Mouse (Mus musculus) MEL (cell line): ENCODE measurements around the gene Zfp202. TPM values are rescaled to one million over a fixed set of nuclear protein-coding genes. Genes with fewer than 3 reads are reported as not detected.

Experiments used
- DNase-seq: peaks from one replicate; pipeline ENCODE4 v3.0.0; 2011; ENCODE audit warnings: low read depth, low spot score
- H3K27ac ChIP-seq: 2 replicates; pipeline ENCODE4 v1.5.1; 2012; ENCODE audit warnings: low read depth, mild to moderate bottlenecking, control low read depth, low read length, moderate library complexity; ENCODE audit not compliant: control insufficient read depth
- H3K27me3 ChIP-seq, 2 experiments: fragments of 150-350 bp in 1 of 2; sonication (generic) in 1 of 2; 2 replicates each; pipeline ENCODE4 v1.6.1; 2012; ENCODE audit warnings: low read length in 2 of 2, mild to moderate bottlenecking in 2 of 2, improper control_type of control experiment in 1 of 2, moderate library complexity in 1 of 2; ENCODE audit not compliant: insufficient read depth in 2 of 2, control insufficient read depth in 1 of 2
- H3K36me3 ChIP-seq, 2 experiments: 2 replicates each; pipeline ENCODE4 v1.6.1; 2012 to 2014; ENCODE audit warnings: low read length in 2 of 2, improper control_type of control experiment in 1 of 2, inconsistent platforms in 1 of 2, mild to moderate bottlenecking in 1 of 2; ENCODE audit not compliant: insufficient read depth in 2 of 2, control insufficient read depth in 1 of 2
- H3K4me1 ChIP-seq, 2 experiments: fragments of 150-350 bp in 1 of 2; sonication (generic) in 1 of 2; 2 replicates each; pipeline ENCODE4 v1.6.1; 2012; ENCODE audit warnings: low read length in 2 of 2, improper control_type of control experiment in 1 of 2, mild to moderate bottlenecking in 1 of 2; ENCODE audit not compliant: insufficient read depth in 2 of 2, control insufficient read depth in 1 of 2
- H3K4me3 ChIP-seq, 2 experiments: fragments of 150-350 bp in 1 of 2; sonication (generic) in 1 of 2; 2 replicates each; pipeline ENCODE4 v1.5.1; 2012; ENCODE audit warnings: low read depth in 2 of 2, low read length in 2 of 2, mild to moderate bottlenecking in 2 of 2, moderate library complexity in 2 of 2, control low read depth in 1 of 2, improper control_type of control experiment in 1 of 2; ENCODE audit not compliant: control insufficient read depth in 1 of 2, insufficient read depth in 1 of 2
- H3K79me2 ChIP-seq: 2 replicates; pipeline ENCODE4 v1.6.1; 2012; ENCODE audit warnings: mild to moderate bottlenecking, low read length, moderate library complexity; ENCODE audit not compliant: control insufficient read depth, poor library complexity, insufficient read depth
- H3K9ac ChIP-seq: 2 replicates; pipeline ENCODE4 v1.6.1; 2012; ENCODE audit warnings: low read depth, mild to moderate bottlenecking, control low read depth, low read length, moderate library complexity; ENCODE audit not compliant: control insufficient read depth, poor library complexity, severe bottlenecking
- H3K9me3 ChIP-seq: fragments of 150-350 bp; sonication (generic); replicated peaks from 2 replicates; pipeline ENCODE4 v1.6.1; 2012; ENCODE audit warnings: mild to moderate bottlenecking, low read length, improper control_type of control experiment, moderate library complexity; ENCODE audit not compliant: insufficient read depth
- CHD1 ChIP-seq: IDR thresholded peaks from 2 replicates; pipeline ENCODE4 v1.6.1; 2012; ENCODE audit warnings: low read depth, mild to moderate bottlenecking, inconsistent platforms, low read length, improper control_type of control experiment
- CHD2 ChIP-seq: IDR thresholded peaks from 2 replicates; pipeline ENCODE4 v1.6.1; 2011; ENCODE audit warnings: low read length, improper control_type of control experiment
- ETS1 ChIP-seq: IDR thresholded peaks from 2 replicates; pipeline ENCODE4 v1.6.1; 2012; ENCODE audit warnings: low read depth, mild to moderate bottlenecking, inconsistent platforms, low read length, improper control_type of control experiment, moderate library complexity
- HCFC1 ChIP-seq: IDR thresholded peaks from 2 replicates; pipeline ENCODE4 v1.6.1; 2012; ENCODE audit warnings: low read depth, mild to moderate bottlenecking, inconsistent platforms, low read length, improper control_type of control experiment, moderate library complexity
- JUND ChIP-seq: IDR thresholded peaks from 2 replicates; pipeline ENCODE4 v1.6.1; 2011; ENCODE audit warnings: low read depth, mild to moderate bottlenecking, improper control_type of control experiment, low read length
- MAZ ChIP-seq: IDR thresholded peaks from 2 replicates; pipeline ENCODE4 v1.6.1; 2012; ENCODE audit warnings: low read depth, mild to moderate bottlenecking, inconsistent platforms, low read length, improper control_type of control experiment
- NELFE ChIP-seq: IDR thresholded peaks from 2 replicates; pipeline ENCODE4 v1.6.1; 2011; ENCODE audit warnings: low read depth, low read length, improper control_type of control experiment
- POLR2AphosphoS2 ChIP-seq: IDR thresholded peaks from 2 replicates; pipeline ENCODE4 v1.6.1; 2011; ENCODE audit warnings: low read length, improper control_type of control experiment
- RCOR1 ChIP-seq: IDR thresholded peaks from 2 replicates; pipeline ENCODE4 v1.6.1; 2012; ENCODE audit warnings: low read depth, mild to moderate bottlenecking, inconsistent platforms, low read length, improper control_type of control experiment
- SMC3 ChIP-seq: IDR thresholded peaks from 2 replicates; pipeline ENCODE4 v1.6.1; 2011; ENCODE audit warnings: low read depth, low read length, improper control_type of control experiment
- TAL1 ChIP-seq: IDR thresholded peaks from 2 replicates; pipeline ENCODE4 v1.6.1; 2012; ENCODE audit warnings: mild to moderate bottlenecking, inconsistent platforms, low read length, moderate library complexity, mixed read lengths
- USF1 ChIP-seq: IDR thresholded peaks from 2 replicates; pipeline ENCODE4 v1.6.1; 2014; ENCODE audit warnings: low read depth, mild to moderate bottlenecking, inconsistent platforms, low read length, improper control_type of control experiment, moderate library complexity
- ZKSCAN1 ChIP-seq: IDR thresholded peaks from 2 replicates; pipeline ENCODE4 v1.6.1; 2012; ENCODE audit warnings: low read depth, mild to moderate bottlenecking, inconsistent platforms, low read length, improper control_type of control experiment, moderate library complexity
- ZNF384 ChIP-seq: IDR thresholded peaks from 2 replicates; pipeline ENCODE4 v1.6.1; 2012; ENCODE audit warnings: low read depth, mild to moderate bottlenecking, inconsistent platforms, low read length, improper control_type of control experiment
- polyA plus RNA-seq, 2 experiments: library from polyadenylated mRNA; stranded (reverse) in 1 of 2; unstranded in 1 of 2; fragments of >175 nt in 1 of 2; fragments of >200 nt in 1 of 2; gene quantifications; 2 replicates each; pipeline versions ENCODE4 v1.2.1 to v1.2.4; 2012; ENCODE audit warnings: low replicate concordance in 2 of 2, low read depth in 1 of 2; ENCODE audit not compliant: insufficient read length in 2 of 2, insufficient read depth in 1 of 2, missing spikeins in 1 of 2
- total RNA-seq: library from RNA; depleted of rRNA; stranded (reverse); fragments of 300-350 nt; gene quantifications from 2 replicates; pipeline ENCODE4 v1.2.3, GENCODE M21; 2012; rRNA removed

The Zfp202 gene
- total and polyA plus RNA-seq, 3 experiments = 2.7 to 2.8 TPM; not detected in 1

DNA sequence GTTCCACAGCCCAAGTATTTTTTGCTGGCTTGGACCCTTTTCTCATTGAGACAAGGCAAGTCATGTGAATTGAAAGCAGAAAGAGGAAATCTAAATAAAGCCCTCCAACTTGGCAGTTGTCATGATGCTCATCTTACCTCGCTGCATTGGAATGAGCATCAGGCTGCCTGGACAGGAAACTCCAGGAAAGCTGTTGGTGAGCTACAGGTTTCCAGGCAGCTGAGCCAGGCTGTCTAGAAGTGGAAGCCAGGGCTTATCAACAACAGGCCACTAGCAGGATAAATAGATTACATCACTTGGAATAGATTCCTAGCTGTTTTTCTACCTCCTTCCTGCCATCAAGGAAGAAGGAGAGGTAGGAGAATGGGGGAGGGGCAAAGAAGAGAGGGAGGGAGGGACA is 57.0 kb downstream of the Zfp202 start:
- Histone ChIP-seq H3K27ac (no peak overlapping the region), H3K9ac (no peak overlapping the region), H3K27me3 (no peaks in the 10 kb centered on the region), H3K36me3 (no peaks in the 10 kb centered on the region), H3K4me1 (no peaks in the 10 kb centered on the region), H3K4me3 (no peak overlapping the region), H3K9me3 (no peaks in the 10 kb centered on the region), H3K79me2 (no peaks in the 10 kb centered on the region)
- DNase-seq = no peak
- TF ChIP-seq HCFC1 = no peak
- TF ChIP-seq USF1 = no peak
- no peak for TF ChIP-seq NELFE
- no peak for TF ChIP-seq ETS1
- TF ChIP-seq POLR2AphosphoS2 = no peak
- no peak for TF ChIP-seq SMC3

DNA sequence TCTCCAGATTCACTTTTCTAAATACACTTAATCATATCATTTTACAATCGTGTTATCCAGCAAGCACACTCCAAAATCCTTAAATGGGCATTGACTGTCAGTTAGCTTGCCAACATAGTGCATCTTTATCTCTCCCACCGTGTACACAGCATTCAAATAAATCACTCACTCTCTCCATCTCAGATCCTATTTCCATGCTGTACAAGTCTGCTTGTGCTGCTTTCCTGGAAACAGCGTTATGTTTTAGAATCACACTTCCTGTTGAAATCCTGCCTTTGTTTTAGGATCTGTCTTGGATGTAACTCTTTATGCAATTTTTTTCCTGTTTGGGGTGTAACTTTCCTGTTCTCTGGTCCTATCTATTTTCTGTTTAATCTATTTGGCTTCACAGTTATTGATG is 60.3 kb downstream of the Zfp202 start:
- H3K9ac ChIP-seq = no peak overlapping the region
- TF ChIP-seq MAZ = no peak
- TF ChIP-seq ZNF384 = no peak
- TF ChIP-seq JUND = no peak
- TF ChIP-seq RCOR1 = no peak
- no peak for TF ChIP-seq CHD1
- TF ChIP-seq ZKSCAN1 = no peak
- TF ChIP-seq CHD2 = no peak
- TF ChIP-seq TAL1 = no peak
- H3K27ac ChIP-seq = no peak overlapping the region
- H3K4me3 ChIP-seq = no peak overlapping the region
- no peaks in the 10 kb centered on the region for H3K4me1 ChIP-seq
- no peaks in the 10 kb centered on the region for H3K27me3 ChIP-seq
- no peaks in the 10 kb centered on the region for H3K79me2 ChIP-seq
- DNase-seq = no peak
- H3K9me3 ChIP-seq = no peaks in the 10 kb centered on the region
- no peaks in the 10 kb centered on the region for H3K36me3 ChIP-seq

Other genes starting within 250 kb of the Zfp202 start
- not detected in 2 replicates for gene Olfr975, start 240.3 kb upstream of the Zfp202 start, total RNA-seq
- gene Olfr975, start 240.3 kb upstream of the Zfp202 start, polyA plus RNA-seq = not detected
- not detected in 2 replicates for gene Olfr976, start 231.2 kb upstream of the Zfp202 start, total RNA-seq
- gene Olfr976, start 231.2 kb upstream of the Zfp202 start, polyA plus RNA-seq = not detected
- not detected in 2 replicates for gene Olfr978, start 200.2 kb upstream of the Zfp202 start, total RNA-seq
- gene Olfr978, start 200.2 kb upstream of the Zfp202 start, polyA plus RNA-seq = not detected
- gene Olfr979, start 188.9 kb upstream of the Zfp202 start, total RNA-seq = not detected in 2 replicates
- not detected for gene Olfr979, start 188.9 kb upstream of the Zfp202 start, polyA plus RNA-seq
- not detected in 2 replicates for gene Olfr980, start 182.7 kb upstream of the Zfp202 start, total RNA-seq
- gene Olfr980, start 182.7 kb upstream of the Zfp202 start, polyA plus RNA-seq = not detected
- not detected in 2 replicates for gene Olfr981, start 170.9 kb upstream of the Zfp202 start, total RNA-seq
- not detected for gene Olfr981, start 170.9 kb upstream of the Zfp202 start, polyA plus RNA-seq
- gene Olfr982, start 118.5 kb upstream of the Zfp202 start, total RNA-seq = not detected in 2 replicates
- under 1 TPM in 1 of 2 experiments, not detected in 1; 0.04 TPM for gene Olfr982, start 118.5 kb upstream of the Zfp202 start, polyA plus RNA-seq
- not detected in 2 replicates for gene Olfr983, start 98.7 kb upstream of the Zfp202 start, total RNA-seq
- gene Olfr983, start 98.7 kb upstream of the Zfp202 start, polyA plus RNA-seq = not detected
- not detected in 2 replicates for gene Olfr984, start 78.1 kb upstream of the Zfp202 start, total RNA-seq
- gene Olfr984, start 78.1 kb upstream of the Zfp202 start, polyA plus RNA-seq = not detected
- not detected in 2 replicates for gene Olfr985, start 62.1 kb upstream of the Zfp202 start, total RNA-seq
- gene Olfr985, start 62.1 kb upstream of the Zfp202 start, polyA plus RNA-seq = not detected
- not detected in 2 replicates for gene Tmem225, start 44.2 kb upstream of the Zfp202 start, total RNA-seq
- not detected for gene Tmem225, start 44.2 kb upstream of the Zfp202 start, polyA plus RNA-seq
- not detected in 2 replicates for gene Olfr986, start 11.4 kb upstream of the Zfp202 start, total RNA-seq
- not detected for gene Olfr986, start 11.4 kb upstream of the Zfp202 start, polyA plus RNA-seq
- gene Scn3b, start 76.9 kb downstream of the Zfp202 start, total RNA-seq = not detected in 2 replicates
- gene Scn3b, start 76.9 kb downstream of the Zfp202 start, polyA plus RNA-seq = not detected